Mouse (Mus musculus) hindbrain, embryonic 10.5 days (tissue): ENCODE data around the gene B9d2. TPM values are rescaled to one million over a fixed set of nuclear protein-coding genes. Genes with fewer than 3 reads are reported as not detected.
"Not testable (repeated sequence)": the region's sequence is repeated elsewhere in the genome, so short reads cannot be mapped to it uniquely, and the experiment has no call there.

Experiments used
- DNase-seq: peaks from one replicate; pipeline ENCODE4 v3.0.0-alpha.2; 2017; ENCODE audit warnings: low spot score
- H3K27ac ChIP-seq: fragments of 300-500 bp; sonication (generic); 2 replicates; pipeline ENCODE4 v1.5.1; 2016; ENCODE audit warnings: mild to moderate bottlenecking, moderate library complexity
- H3K27me3 ChIP-seq: fragments of 300-500 bp; sonication (generic); 2 replicates; pipeline ENCODE4 v1.6.1; 2016; ENCODE audit warnings: mild to moderate bottlenecking; ENCODE audit not compliant: poor library complexity, insufficient read depth, severe bottlenecking
- H3K36me3 ChIP-seq: fragments of 300-500 bp; sonication (generic); 2 replicates; pipeline ENCODE4 v1.6.1; 2016; ENCODE audit warnings: mild to moderate bottlenecking, moderate library complexity
- H3K4me1 ChIP-seq: fragments of 300-500 bp; sonication (generic); replicated peaks from 2 replicates; pipeline ENCODE4 v1.6.1; 2016; ENCODE audit warnings: mild to moderate bottlenecking
- H3K4me3 ChIP-seq: fragments of 300-500 bp; sonication (generic); 2 replicates; pipeline ENCODE4 v1.5.1; 2016; ENCODE audit warnings: mild to moderate bottlenecking, moderate library complexity
- H3K9me3 ChIP-seq: fragments of 300-500 bp; sonication (generic); 2 replicates; pipeline ENCODE4 v1.6.1; 2016; ENCODE audit warnings: mild to moderate bottlenecking, moderate library complexity
- WGBS: fragments of 180-500 bp; shearing (Covaris S2); methylation state at CpG from one replicate; pipeline ENCODE4 v1.1.7; 2016; 5-methylcytosine and 5-hydroxymethylcytosine counted together
- polyA plus RNA-seq: library from polyadenylated mRNA; unstranded; fragments of >200 nt; fragmentation: Nextera tagmentation; extraction: Ambion mirVana; gene quantifications from 2 replicates; pipeline ENCODE4 v1.2.1, GENCODE M21; 2016

The B9d2 gene
- polyA plus RNA-seq, 1 experiment from 2014 or later = 44.6 TPM

- Histone ChIP-seq H3K27ac (peak overlapping the region; percentile 79), H3K27me3 (peaks cover 4% of the 10 kb centered on the region; the same call in 1 of the 2 replicates), H3K36me3 (peaks cover 42% of the 10 kb centered on the region), H3K9me3 (0 out of 2 replicates have a peak, but pooled peaks cover under 1% of the 10 kb centered on the region), H3K4me1 (peaks cover 50% of the 10 kb centered on the region), H3K4me3 (peak overlapping the region; percentile 18)
- no peak for DNase-seq
- 20% methylated on average over 7 of the region's 7 CpGs for WGBS
Observed at GRCm38 (mm10) chr7:25710519-25711130, 30.0 kb downstream of the B9d2 start.

DNA sequence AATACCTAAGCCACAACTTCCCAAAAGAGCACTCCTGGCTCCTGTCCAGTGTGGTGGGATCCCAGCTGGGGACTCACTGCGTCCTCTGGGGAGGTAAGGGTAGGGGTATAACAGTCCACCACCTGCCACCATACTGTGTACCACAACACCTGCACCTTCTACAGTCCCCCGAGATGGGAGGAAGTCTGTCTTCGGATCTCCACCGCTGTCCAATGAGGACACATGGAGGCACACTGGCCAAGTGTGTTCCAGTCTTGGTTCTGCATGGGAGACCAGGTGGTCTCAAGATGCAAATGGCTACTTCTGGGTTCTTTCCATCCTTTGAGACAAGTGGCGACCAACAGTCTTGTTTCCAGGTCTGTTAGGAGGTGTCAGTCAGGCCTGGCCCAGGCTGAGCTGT is 30.6 kb downstream of the B9d2 start:
- peak overlapping the region; percentile 75 for H3K27ac ChIP-seq
- no peak overlapping the region for H3K4me3 ChIP-seq
- no peaks in the 10 kb centered on the region for H3K27me3 ChIP-seq
- H3K36me3 ChIP-seq = peaks cover 47% of the 10 kb centered on the region
- WGBS = 57% methylated on average over 5 of the region's 5 CpGs
- peaks cover 50% of the 10 kb centered on the region for H3K4me1 ChIP-seq
- 0 out of 2 replicates have a peak, but pooled peaks cover 2% of the 10 kb centered on the region for H3K9me3 ChIP-seq
- no peak for DNase-seq

DNA sequence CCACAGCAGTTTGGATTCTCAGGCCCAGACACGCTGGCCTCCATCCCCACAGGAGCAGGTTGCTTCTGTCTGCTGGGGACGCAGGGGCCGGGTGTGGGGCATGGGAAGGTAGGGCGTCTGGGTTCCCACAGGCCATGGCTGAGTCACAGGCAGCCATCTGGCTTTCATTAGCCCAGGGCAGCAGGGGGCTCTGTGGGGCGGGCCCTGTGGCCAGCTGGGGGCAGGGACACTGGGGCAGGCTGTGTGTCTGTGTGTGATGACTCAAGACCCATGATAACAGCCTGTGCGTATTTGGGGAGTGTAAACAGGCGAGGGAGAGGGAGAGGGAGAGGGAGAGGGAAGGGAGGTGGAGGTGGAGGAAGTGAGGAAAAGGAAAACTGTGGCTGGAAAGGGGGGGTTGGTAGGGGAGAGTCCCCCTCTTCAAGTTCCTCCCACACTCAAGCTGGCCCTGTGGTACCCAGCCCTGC is 31.2 kb downstream of the B9d2 start:
- peak overlapping the region; percentile 75 for H3K27ac ChIP-seq
- 0 out of 2 replicates have a peak, but pooled peaks cover 2% of the 10 kb centered on the region for H3K9me3 ChIP-seq
- WGBS = 30% methylated on average over 7 of the region's 7 CpGs
- peaks cover 53% of the 10 kb centered on the region for H3K36me3 ChIP-seq
- peaks cover 49% of the 10 kb centered on the region for H3K4me1 ChIP-seq
- H3K27me3 ChIP-seq = no peaks in the 10 kb centered on the region
- peak overlapping the region; percentile 18; the same call in 1 of the 2 replicates for H3K4me3 ChIP-seq
- DNase-seq = peak; percentile 70

GRCm38 (mm10) chr7:25712801-25713200 is 32.2 kb downstream of the B9d2 start:
- DNase-seq = no peak
- Histone ChIP-seq H3K27ac (no peak overlapping the region), H3K4me1 (peaks cover 47% of the 10 kb centered on the region), H3K36me3 (peaks cover 58% of the 10 kb centered on the region), H3K4me3 (no peak overlapping the region), H3K27me3 (no peaks in the 10 kb centered on the region), H3K9me3 (0 out of 2 replicates have a peak, but pooled peaks cover 2% of the 10 kb centered on the region)
- WGBS = 91% methylated on average over 9 of the region's 9 CpGs

GRCm38 (mm10) chr7:25714581-25714980 is 34.0 kb downstream of the B9d2 start:
- H3K4me3 ChIP-seq = no peak overlapping the region
- 94% methylated on average over 8 of the region's 8 CpGs for WGBS
- no peaks in the 10 kb centered on the region for H3K27me3 ChIP-seq
- peaks cover 58% of the 10 kb centered on the region for H3K36me3 ChIP-seq
- H3K27ac ChIP-seq = no peak overlapping the region
- 0 out of 2 replicates have a peak, but pooled peaks cover 2% of the 10 kb centered on the region for H3K9me3 ChIP-seq
- no peak for DNase-seq
- peaks cover 51% of the 10 kb centered on the region for H3K4me1 ChIP-seq

- Histone ChIP-seq H3K4me1 (peaks cover 38% of the 10 kb centered on the region), H3K4me3 (no peak overlapping the region), H3K27me3 (no peaks in the 10 kb centered on the region), H3K27ac (no peak overlapping the region), H3K9me3 (0 out of 2 replicates have a peak, but pooled peaks cover 2% of the 10 kb centered on the region), H3K36me3 (peaks cover 66% of the 10 kb centered on the region)
- DNase-seq = no peak
- WGBS = 97% methylated on average over 22 of the region's 22 CpGs
Observed at GRCm38 (mm10) chr7:25715731-25716271, 35.2 kb downstream of the B9d2 start.

GRCm38 (mm10) chr7:25717478-25717877 is 36.9 kb downstream of the B9d2 start:
- Histone ChIP-seq H3K9me3 (0 out of 2 replicates have a peak, but pooled peaks cover 2% of the 10 kb centered on the region), H3K27ac (no peak overlapping the region), H3K4me1 (peaks cover 22% of the 10 kb centered on the region), H3K27me3 (no peaks in the 10 kb centered on the region), H3K4me3 (peak overlapping the region; percentile 79), H3K36me3 (peaks cover 73% of the 10 kb centered on the region)
- DNase-seq = no peak
- WGBS = 93% methylated on average over 3 of the region's 3 CpGs

GRCm38 (mm10) chr7:25718788-25719417 is 38.3 kb downstream of the B9d2 start, which contains the start of gene Ccdc97:
Ccdc97 (minus strand) TSS chr7:25719088.
- Histone ChIP-seq H3K4me1 (peaks cover 18% of the 10 kb centered on the region), H3K9me3 (0 out of 2 replicates have a peak, but pooled peaks cover 2% of the 10 kb centered on the region), H3K27me3 (no peaks in the 10 kb centered on the region), H3K27ac (peak within 1 kb of the TSS; percentile 90), H3K36me3 (peaks cover 73% of the 10 kb centered on the region), H3K4me3 (peak within 1 kb of the TSS; percentile 79)
- peak; percentile 90 for DNase-seq
- 4% methylated on average over 32 of the region's 32 CpGs for WGBS

- no peaks in the 10 kb centered on the region for H3K27me3 ChIP-seq
- peaks cover 73% of the 10 kb centered on the region for H3K36me3 ChIP-seq
- H3K4me3 ChIP-seq = peak overlapping the region; percentile 79; the same call in 1 of the 2 replicates
- peaks cover 18% of the 10 kb centered on the region for H3K4me1 ChIP-seq
- DNase-seq = peak; percentile 82
- 0 out of 2 replicates have a peak, but pooled peaks cover 2% of the 10 kb centered on the region for H3K9me3 ChIP-seq
- H3K27ac ChIP-seq = no peak overlapping the region
- WGBS = 66% methylated on average over 10 of the region's 10 CpGs
Observed at GRCm38 (mm10) chr7:25719761-25720610, 39.4 kb downstream of the B9d2 start.

DNA sequence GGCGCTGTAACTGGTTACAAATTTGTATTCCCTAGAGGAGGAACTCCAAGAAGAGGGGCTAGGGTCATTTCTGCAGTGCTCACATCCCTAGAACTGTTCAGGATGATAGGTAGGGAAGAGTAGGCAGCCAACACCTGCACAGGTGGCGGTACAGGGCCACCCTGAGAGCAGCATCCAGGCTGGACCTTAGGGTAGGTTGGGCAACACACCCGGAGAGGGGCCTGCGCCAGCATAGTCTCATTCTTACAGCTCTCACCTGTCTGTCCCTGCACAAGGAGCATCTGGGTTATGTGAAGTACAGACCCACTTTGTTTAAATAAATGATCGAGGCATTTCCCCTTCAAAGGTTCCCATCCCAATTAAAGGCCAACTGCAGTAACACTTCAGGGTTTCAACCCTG is 40.2 kb downstream of the B9d2 start:
- 92% methylated on average over 5 of the region's 5 CpGs for WGBS
- DNase-seq = no peak
- no peak overlapping the region for H3K27ac ChIP-seq
- peaks cover 73% of the 10 kb centered on the region for H3K36me3 ChIP-seq
- H3K4me1 ChIP-seq = peaks cover 18% of the 10 kb centered on the region
- H3K4me3 ChIP-seq = no peak overlapping the region
- no peaks in the 10 kb centered on the region for H3K9me3 ChIP-seq
- no peaks in the 10 kb centered on the region for H3K27me3 ChIP-seq

GRCm38 (mm10) chr7:25721776-25722175 is 41.2 kb downstream of the B9d2 start:
- H3K36me3 ChIP-seq = peaks cover 73% of the 10 kb centered on the region
- H3K4me1 ChIP-seq = peaks cover 18% of the 10 kb centered on the region
- not testable (repeated sequence) for H3K9me3 ChIP-seq, H3K27me3 ChIP-seq, H3K27ac ChIP-seq, DNase-seq, H3K4me3 ChIP-seq

- WGBS = 81% methylated on average over 19 of the region's 19 CpGs
- no peak for DNase-seq
- Histone ChIP-seq H3K27ac (no peak overlapping the region), H3K36me3 (peaks cover 99% of the 10 kb centered on the region), H3K27me3 (no peaks in the 10 kb centered on the region), H3K9me3 (no peaks in the 10 kb centered on the region), H3K4me3 (no peak overlapping the region), H3K4me1 (0 out of 2 replicates have a peak, but pooled peaks cover 6% of the 10 kb centered on the region)
Observed at GRCm38 (mm10) chr7:25725886-25726285, 45.3 kb downstream of the B9d2 start.
